In genomic region chr14:14098330-14098980, GRCm38 (mm10) we compare ENCODE assay signal across 9 mouse cellular contexts. TPM values are rescaled to one million over a fixed set of nuclear protein-coding genes. Genes with fewer than 3 reads are reported as not detected.
DNase-seq lines count a peak whose midpoint lies in the region; ATAC-seq and TF ChIP-seq lines count a peak whose summit lies in the region.
"Had no signal": no experiment of that assay in that cellular context is flagged by ENCODE, and none has a peak within 500 bp of the region (broad histone marks: within the 10 kb centered on the region; RNA-seq: fewer than 3 reads in every experiment).

No protein-coding gene starts in this region.

- H3K9me3 ChIP-seq in heart, embryonic 16.5 days (replicated peaks; ENCODE audit: control insufficient read depth, low read length), result no peaks in the 10 kb centered on the region
- no peaks in the 10 kb centered on the region for H3K9me3 ChIP-seq in liver, embryonic 13.5 days (replicated peaks)
- no peaks in the 10 kb centered on the region for H3K9me3 ChIP-seq in neural tube, embryonic 11.5 days (ENCODE audit: control insufficient read depth, low read length)
- H3K9me3 ChIP-seq in stomach, postnatal 0 days (ENCODE audit: control insufficient read depth, low read length), result no peaks in the 10 kb centered on the region
- H3K9me3 ChIP-seq: embryonic facial prominence, embryonic 12.5 days had no signal

- H3K36me3 ChIP-seq in heart, embryonic 16.5 days (ENCODE audit: control insufficient read depth, insufficient read depth), result peaks cover 43% of the 10 kb centered on the region
- peaks cover 41% of the 10 kb centered on the region for H3K36me3 ChIP-seq in liver, embryonic 13.5 days
- peaks cover 2% of the 10 kb centered on the region; the same call in 1 of the 2 replicates for H3K36me3 ChIP-seq in neural tube, embryonic 11.5 days (ENCODE audit: control insufficient read depth, insufficient read depth, low read length)
- H3K36me3 ChIP-seq in stomach, postnatal 0 days (ENCODE audit: control insufficient read depth, insufficient read depth, low read length), result peaks cover 18% of the 10 kb centered on the region

- H3K9ac ChIP-seq in heart, embryonic 16.5 days (ENCODE audit: low read length), result no peak overlapping the region
- no peak overlapping the region for H3K9ac ChIP-seq in liver, embryonic 13.5 days
- no peak overlapping the region for H3K9ac ChIP-seq in neural tube, embryonic 11.5 days (ENCODE audit: low read length)
- no peak overlapping the region for H3K9ac ChIP-seq in stomach, postnatal 0 days (ENCODE audit: low read length)
- H3K9ac ChIP-seq: embryonic facial prominence, embryonic 12.5 days had no signal

- 27% methylated on average over 10 of the region's 10 CpGs for WGBS in bone marrow, adult 2 months
- 27% methylated on average over 10 of the region's 10 CpGs for WGBS in heart, embryonic 16.5 days
- WGBS in liver, embryonic 13.5 days (ENCODE audit: insufficient replicate concordance), result 22% methylated on average over 10 of the region's 10 CpGs
- WGBS in neural tube, embryonic 11.5 days, result 28% methylated on average over 10 of the region's 10 CpGs
- WGBS in stomach, postnatal 0 days, result 28% methylated on average over 10 of the region's 10 CpGs

- no peak overlapping the region for H3K4me3 ChIP-seq in bone marrow, adult 2 months (replicated peaks; ENCODE audit: control insufficient read depth, low read depth, low read length)
- no peak overlapping the region for H3K4me3 ChIP-seq in heart, embryonic 16.5 days (ENCODE audit: low read length)
- H3K4me3 ChIP-seq in liver, embryonic 13.5 days (replicated peaks), result no peak overlapping the region
- no peak overlapping the region for H3K4me3 ChIP-seq in neural tube, embryonic 11.5 days (ENCODE audit: low read depth, low read length)
- no peak overlapping the region for H3K4me3 ChIP-seq in stomach, postnatal 0 days (ENCODE audit: low read depth, low read length)
- H3K4me3 ChIP-seq: embryonic facial prominence, embryonic 12.5 days had no signal

- H3K4me1 ChIP-seq in bone marrow, adult 2 months (ENCODE audit: control insufficient read depth, insufficient read depth, low read length), result no peaks in the 10 kb centered on the region
- no peaks in the 10 kb centered on the region for H3K4me1 ChIP-seq in heart, embryonic 16.5 days (ENCODE audit: control insufficient read depth, insufficient read depth, low read length)
- H3K4me1 ChIP-seq in liver, embryonic 13.5 days (replicated peaks), result no peaks in the 10 kb centered on the region
- no peaks in the 10 kb centered on the region for H3K4me1 ChIP-seq in neural tube, embryonic 11.5 days (ENCODE audit: control insufficient read depth, insufficient read depth, low read length)
- no peaks in the 10 kb centered on the region for H3K4me1 ChIP-seq in stomach, postnatal 0 days (replicated peaks; ENCODE audit: control insufficient read depth, insufficient read depth)
- H3K4me1 ChIP-seq: embryonic facial prominence, embryonic 12.5 days had no signal

- ATAC-seq in erythroblast, adult 5-6 weeks (replicated peaks; ENCODE audit: low FRiP score, poor library complexity, severe bottlenecking), result peak; percentile 92
- peak; percentile 41; the same call in 1 of the 2 replicates for ATAC-seq in heart, embryonic 16.5 days (replicated peaks; ENCODE audit: extremely low read depth, insufficient read depth, low FRiP score)
- peak; percentile 76 for ATAC-seq in liver, embryonic 13.5 days (ENCODE audit: low read depth)
- peak; percentile 78 for ATAC-seq in neural tube, embryonic 11.5 days (ENCODE audit: insufficient read depth, low FRiP score, low TSS enrichment)
- ATAC-seq in stomach, postnatal 0 days (ENCODE audit: low FRiP score, low TSS enrichment), result peak; percentile 63; the same call in 1 of the 2 replicates

- peak; percentile 87 for DNase-seq in CD4-positive helper T cell, adult 2 months (ENCODE audit: low read depth, low spot score)
- DNase-seq in kidney, postnatal 14 days, result peak; percentile 91
- DNase-seq in liver, embryonic 13.5 days, result peak; percentile 70
- DNase-seq in neural tube, embryonic 11.5 days (ENCODE audit: low spot score), result peak; percentile 88
- peak; percentile 87 for DNase-seq in stomach, postnatal 0 days (ENCODE audit: low spot score)

- TF ChIP-seq EP300 in stomach, postnatal 0 days (optimal IDR thresholded peaks at IDR 0.05), result no peak

- no peak overlapping the region for H3K27ac ChIP-seq in bone marrow, adult 2 months (ENCODE audit: control insufficient read depth, insufficient read depth, low read depth, low read length, poor library complexity)
- no peak overlapping the region for H3K27ac ChIP-seq in heart, embryonic 16.5 days (ENCODE audit: low read length)
- H3K27ac ChIP-seq in liver, embryonic 13.5 days, result no peak overlapping the region
- H3K27ac ChIP-seq in neural tube, embryonic 11.5 days (ENCODE audit: low read depth, low read length), result no peak overlapping the region
- no peak overlapping the region for H3K27ac ChIP-seq in stomach, postnatal 0 days (replicated peaks)
- H3K27ac ChIP-seq: embryonic facial prominence, embryonic 12.5 days had no signal

- no peaks in the 10 kb centered on the region for H3K27me3 ChIP-seq in heart, embryonic 16.5 days (ENCODE audit: control insufficient read depth, insufficient read depth, low read length)
- H3K27me3 ChIP-seq in liver, embryonic 13.5 days, result no peaks in the 10 kb centered on the region
- H3K27me3 ChIP-seq in neural tube, embryonic 11.5 days (ENCODE audit: control insufficient read depth, insufficient read depth, low read length), result no peaks in the 10 kb centered on the region
- no peaks in the 10 kb centered on the region for H3K27me3 ChIP-seq in stomach, postnatal 0 days (ENCODE audit: control insufficient read depth, insufficient read depth, low read length)
- H3K27me3 ChIP-seq: embryonic facial prominence, embryonic 12.5 days had no signal

- no peak for TF ChIP-seq POLR2A in bone marrow, adult 2 months (IDR thresholded peaks at IDR 0.05; ENCODE audit: borderline replicate concordance, control insufficient read depth, low read depth, low read length)

- H3K4me2 ChIP-seq in heart, embryonic 16.5 days (ENCODE audit: low read depth, low read length), result no peak overlapping the region
- H3K4me2 ChIP-seq in liver, embryonic 13.5 days, result no peak overlapping the region
- no peak overlapping the region for H3K4me2 ChIP-seq in neural tube, embryonic 11.5 days (ENCODE audit: low read depth)
- no peak overlapping the region for H3K4me2 ChIP-seq in stomach, postnatal 0 days (replicated peaks; ENCODE audit: low read depth)
- H3K4me2 ChIP-seq: embryonic facial prominence, embryonic 12.5 days had no signal

- peak; percentile 97 for TF ChIP-seq CTCF in bone marrow, adult 2 months (IDR thresholded peaks at IDR 0.05; ENCODE audit: control insufficient read depth, insufficient read depth, low read length)
- TF ChIP-seq CTCF in stomach, postnatal 0 days (IDR thresholded peaks at IDR 0.05; ENCODE audit: low read depth), result peak; percentile 100

RNA-seq across cellular contexts. Expression of gene Psmd6, which starts 22.3 kb away (rescaled TPM):
- 39.5 and 74.7 TPM in 2 replicates for polyA plus RNA-seq in bone marrow, adult 2 months (2011; ENCODE audit: insufficient read depth, insufficient read length, low replicate concordance, missing spikeins)
- 72.7 and 97.2 TPM in 2 replicates for total RNA-seq in erythroblast, adult 5-6 weeks (2015; ENCODE audit: low replicate concordance)
- total RNA-seq in erythroblast, adult 5-6 weeks (2017; ENCODE audit: low replicate concordance), result 111 and 119 TPM in 2 replicates
- polyA plus RNA-seq in heart, embryonic 16.5 days (2015; fragmentation: Nextera tagmentation; extraction: Ambion mirVana), result 169 and 200 TPM in 2 replicates
- polyA plus RNA-seq in liver, embryonic 13.5 days (2015; fragmentation: Nextera tagmentation; extraction: Ambion mirVana), result 182 and 205 TPM in 2 replicates
- 309 and 319 TPM in 2 replicates for polyA plus RNA-seq in neural tube, embryonic 11.5 days (2014; fragmentation: Nextera tagmentation; extraction: Ambion mirVana)
- polyA plus RNA-seq in stomach, postnatal 0 days (2015; fragmentation: Nextera tagmentation; extraction: Ambion mirVana), result 161 and 168 TPM in 2 replicates

Comparison
In these comparisons a context has a peak if more than half of its experiments do, and no peak if none do; other contexts are left out.
1. ATAC-seq: peak in every context shown above with its lines; median percentile 92 in erythroblast, adult 5-6 weeks; 78 in neural tube, embryonic 11.5 days; 76 in liver, embryonic 13.5 days; 63 in stomach, postnatal 0 days; 41 in heart, embryonic 16.5 days.